Mouse (Mus musculus): ENCODE results near the gene Nemp1.

The Nemp1 gene

DNA sequence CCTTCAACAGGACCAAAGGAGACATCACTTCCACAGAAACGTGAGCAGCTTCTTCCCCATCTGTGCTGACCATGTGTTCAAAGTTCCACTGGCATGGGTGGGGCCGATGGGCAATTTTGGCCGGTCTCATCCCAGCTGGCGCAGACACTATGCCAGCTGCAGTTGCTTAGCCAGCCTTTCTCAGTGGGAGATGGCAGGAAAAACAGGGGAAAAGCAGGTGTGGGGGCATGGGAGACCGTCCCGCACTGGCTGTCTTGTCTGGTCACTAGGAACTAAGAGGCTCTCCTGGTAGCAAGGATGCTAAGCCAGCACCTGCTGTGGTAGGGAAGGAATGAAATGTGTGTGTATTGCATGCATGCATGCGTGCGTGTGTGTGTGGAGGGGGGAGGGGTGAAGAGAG, 61.7 kb downstream of the Nemp1 start:
- DNase-seq: no peak

- no peak for DNase-seq
These were observed 63.7 kb downstream of the Nemp1 start for GRCm38 (mm10) chr10:127730285-127730932.

DNA sequence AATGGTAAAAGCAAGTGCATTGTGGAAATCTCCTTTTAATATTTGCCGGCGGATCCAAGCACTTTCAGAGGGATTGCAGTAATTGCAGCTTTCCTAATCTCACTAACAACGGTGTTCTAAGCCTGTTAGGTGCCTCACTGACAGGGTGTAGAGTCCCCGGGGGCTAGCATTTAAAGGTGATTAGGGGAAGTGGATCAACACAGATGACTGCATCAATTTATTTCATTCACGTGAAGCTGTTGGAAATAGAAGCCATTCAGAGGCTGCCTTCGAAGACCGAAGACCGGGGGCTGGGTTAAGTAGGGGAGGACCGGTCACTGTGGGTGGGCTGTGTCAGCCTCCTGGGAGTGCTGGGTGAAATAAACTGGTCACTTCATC, 64.2 kb downstream of the Nemp1 start:
- DNase-seq: no peak

DNA sequence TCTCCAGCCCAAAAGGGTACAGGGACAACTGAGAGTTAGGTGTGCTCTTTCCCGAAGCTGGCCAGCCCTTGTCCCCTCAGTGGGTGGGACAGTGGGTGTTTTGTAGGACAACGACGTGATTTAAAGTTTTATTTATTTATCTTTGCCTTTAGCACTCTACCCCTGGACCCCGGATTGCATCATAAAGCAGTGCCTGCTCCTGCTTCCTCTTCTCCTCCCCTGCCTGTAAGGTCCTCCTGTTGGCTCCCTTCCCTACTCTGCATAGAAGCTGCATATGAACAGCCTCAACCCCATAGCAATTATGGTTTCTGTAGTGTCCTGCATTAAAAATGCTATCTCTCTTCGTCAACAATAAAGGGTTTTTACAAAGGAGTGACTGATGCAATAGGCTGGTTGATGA, 64.7 kb downstream of the Nemp1 start:
- DNase-seq: no peak

GRCm38 (mm10) chr10:127734434-127734833, 67.7 kb downstream of the Nemp1 start:
- no peak for DNase-seq

- no peak for DNase-seq
These were observed 69.6 kb downstream of the Nemp1 start for GRCm38 (mm10) chr10:127736266-127736665.

DNA sequence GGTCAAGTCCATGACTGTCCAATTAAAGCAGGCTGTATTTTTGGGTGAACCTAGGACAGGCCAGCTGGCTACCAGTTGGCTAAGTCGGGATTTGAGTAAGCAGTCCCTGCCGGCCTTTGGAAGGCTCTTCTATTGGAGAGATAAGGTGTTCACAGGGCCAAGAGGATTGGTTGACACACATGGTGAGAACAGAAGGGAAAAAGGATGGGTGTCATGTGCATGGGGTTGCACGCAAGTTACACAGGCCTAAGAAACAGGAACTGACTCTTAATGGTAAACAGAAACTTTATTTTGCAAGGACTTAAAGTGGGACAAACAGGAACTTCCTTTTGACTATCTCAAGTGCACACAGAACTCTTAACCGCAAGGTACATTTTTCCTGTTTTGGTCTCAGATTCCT, 70.2 kb downstream of the Nemp1 start:
- no peak for DNase-seq

GRCm38 (mm10) chr10:127737552-127737951, 70.9 kb downstream of the Nemp1 start:
- DNase-seq: no peak

- peak; percentile 34 for DNase-seq
These were observed 71.6 kb downstream of the Nemp1 start for GRCm38 (mm10) chr10:127738151-127738882.

DNA sequence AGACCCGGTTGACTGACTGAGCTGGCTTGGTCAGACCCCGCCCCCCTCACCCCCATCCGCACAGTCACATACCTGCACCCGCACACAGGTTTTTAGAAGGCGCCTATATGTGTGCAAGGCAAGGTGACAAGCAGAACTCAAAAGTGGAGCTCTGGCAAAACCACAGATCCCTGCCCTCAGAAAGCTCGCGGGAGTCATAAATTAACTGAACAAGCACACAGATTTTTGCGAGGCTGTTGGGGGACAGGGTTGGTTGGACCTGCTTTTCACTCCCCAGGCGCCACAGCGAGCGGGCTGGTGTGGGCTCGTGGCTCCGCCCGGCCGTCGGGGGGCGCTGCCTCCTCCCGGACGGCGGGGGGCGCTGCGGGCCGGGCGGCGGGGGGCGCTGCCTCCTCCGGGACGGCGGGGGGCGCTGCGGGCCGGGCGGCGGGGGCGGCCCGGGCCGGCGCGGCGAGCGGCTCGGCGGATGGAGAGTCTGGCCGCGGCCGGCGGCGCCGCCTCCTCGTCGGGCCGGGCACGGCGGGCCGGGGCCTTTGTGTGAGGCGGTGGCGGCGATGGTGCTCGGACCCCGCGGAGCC, 72.5 kb downstream of the Nemp1 start, which contains the start of gene Zbtb39:
Gene Zbtb39 (plus strand): TSS at position 456 of the 578 bp plus-strand sequence.
- DNase-seq: peak; percentile 85

DNA sequence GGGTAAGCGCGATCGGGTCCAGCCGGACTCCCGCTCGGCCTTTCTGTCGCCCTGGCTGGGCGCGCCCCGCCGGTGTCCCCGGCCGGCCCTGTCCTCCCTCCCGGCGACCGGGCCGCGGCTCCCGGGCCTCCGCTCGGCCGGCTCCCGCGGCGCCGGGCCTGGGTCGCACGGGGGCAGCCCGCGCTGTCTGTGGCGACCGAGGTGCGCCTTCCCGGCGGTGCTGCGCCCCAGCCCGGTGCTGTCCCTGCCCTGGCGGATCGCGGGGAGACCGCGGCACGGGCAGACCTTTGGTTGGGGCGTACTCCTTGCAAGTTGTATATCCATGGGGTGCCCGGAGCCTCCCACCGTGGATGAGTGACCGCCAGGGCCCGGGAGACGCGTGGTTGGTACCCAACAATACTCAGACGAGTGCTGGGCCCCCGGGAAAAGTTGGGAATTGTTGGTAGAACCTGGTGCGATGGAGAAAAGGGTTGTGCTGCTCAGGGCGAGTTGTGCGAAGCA, 73.0 kb downstream of the Nemp1 start:
- peak; percentile 49 for DNase-seq

DNA sequence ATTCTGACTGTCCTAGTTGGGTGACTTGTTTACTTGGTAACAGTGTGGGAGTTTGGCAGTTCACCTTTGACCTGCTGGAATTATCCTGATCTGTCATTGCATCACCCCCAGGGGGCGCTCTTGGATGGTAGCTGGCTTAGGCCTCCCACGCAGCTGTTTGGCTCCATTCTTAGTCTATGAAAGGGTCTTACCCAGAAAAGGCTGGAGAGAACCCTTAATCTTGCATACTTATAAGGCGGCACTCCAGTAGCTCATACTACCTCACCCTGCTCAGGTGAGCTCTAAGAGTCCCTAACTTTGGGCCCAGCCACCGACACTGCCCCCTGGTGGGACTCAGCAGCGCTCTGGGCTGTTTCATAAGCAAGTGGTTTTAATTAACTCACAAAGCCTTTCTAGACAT, 78.0 kb downstream of the Nemp1 start:
- peak; percentile 43 for DNase-seq

DNA sequence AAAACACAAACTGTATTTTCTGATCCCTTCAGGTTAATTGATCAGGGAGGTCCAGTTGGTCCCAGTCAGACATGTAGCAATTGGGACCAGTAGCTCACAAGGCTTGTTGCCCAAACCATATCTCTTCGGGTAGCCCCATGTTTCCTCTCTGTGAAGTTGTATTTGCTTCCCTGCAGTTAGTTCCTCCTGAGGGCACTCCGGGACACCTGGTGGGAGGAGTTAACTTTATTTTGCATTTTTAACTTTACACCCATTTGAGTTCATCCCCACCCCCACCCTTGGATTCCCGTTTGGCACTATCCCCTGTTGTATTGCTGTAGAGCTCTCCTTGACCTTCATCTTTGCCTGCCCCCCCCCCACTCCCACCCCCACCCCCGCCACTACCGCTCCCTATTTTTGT, 79.2 kb downstream of the Nemp1 start:
- no peak for DNase-seq

DNA sequence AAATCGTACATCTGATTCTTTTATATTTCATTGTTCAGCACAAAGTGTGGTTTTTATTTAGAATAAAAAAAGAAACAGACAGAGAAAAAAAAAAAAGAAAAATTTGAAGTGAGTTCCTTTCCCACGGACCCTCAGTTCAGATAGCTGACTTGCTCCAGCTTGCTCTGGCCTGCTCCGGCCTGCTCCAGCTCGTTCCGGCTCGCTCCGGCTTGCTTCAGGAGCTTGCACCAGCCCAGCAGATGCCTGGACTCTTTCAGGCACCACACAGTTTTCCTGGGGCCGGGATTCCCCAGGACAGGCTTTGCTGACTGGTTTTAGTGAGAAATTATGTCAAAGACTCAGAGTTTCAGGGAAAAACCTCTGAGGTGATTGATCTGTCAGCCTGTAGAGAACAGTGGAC, 80.6 kb downstream of the Nemp1 start:
- no peak for DNase-seq

- no peak for DNase-seq
These were observed 82.3 kb downstream of the Nemp1 start for GRCm38 (mm10) chr10:127748847-127749612.

DNA sequence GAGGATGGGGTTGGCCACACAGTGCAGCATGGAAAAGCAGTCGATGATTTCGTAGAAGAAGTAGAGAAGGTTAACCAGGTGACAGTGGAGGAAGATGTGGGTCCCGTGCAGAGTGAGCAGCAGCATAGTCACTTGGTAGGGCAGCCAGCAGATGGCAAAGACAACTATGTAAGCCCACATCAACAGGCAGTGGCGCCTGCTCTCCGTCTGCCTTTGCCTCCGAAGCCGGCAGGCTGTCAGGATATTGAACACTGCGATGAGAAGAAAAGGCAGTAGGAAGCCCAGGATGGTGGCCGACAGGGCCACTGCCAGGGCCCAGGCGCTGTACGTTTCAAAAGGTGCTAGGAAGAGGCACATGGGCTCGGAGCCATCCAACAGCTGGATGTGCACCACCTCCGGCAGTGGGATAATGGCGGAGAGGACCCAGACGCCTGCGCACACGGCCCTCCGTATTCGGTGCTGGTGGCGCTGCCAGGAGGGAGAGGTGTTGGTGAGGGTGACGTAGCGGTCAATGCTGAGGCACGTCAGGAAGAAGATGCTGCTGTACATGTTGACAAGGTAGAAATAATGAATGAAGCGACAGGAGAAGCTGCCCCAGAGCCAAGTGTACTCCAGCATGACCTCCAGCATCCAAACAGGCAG, 83.6 kb downstream of the Nemp1 start:
- DNase-seq: no peak

Measured in thymus, postnatal 25 days (tissue).